Mouse (Mus musculus): ENCODE results near the gene Gsdme. TPM values are rescaled to one million over a fixed set of nuclear protein-coding genes. Genes with fewer than 3 reads are reported as not detected.
A peak's percentile ranks its signal among the peaks of the same experiment; 100 is the strongest.

The Gsdme gene
- polyA plus RNA-seq (2016; fragmentation: Nextera tagmentation; extraction: Ambion mirVana): 43.6 and 47.4 TPM in 2 replicates

- no peak within 1 kb of the TSS for H3K4me3 ChIP-seq
- no peaks in the 10 kb centered on the region for H3K36me3 ChIP-seq
- H3K4me2 ChIP-seq (replicated peaks): no peak within 1 kb of the TSS
- WGBS: 83% methylated on average over 6 of the region's 6 CpGs
- H3K27me3 ChIP-seq: no peaks in the 10 kb centered on the region
- no peak within 1 kb of the TSS for H3K27ac ChIP-seq
- H3K4me1 ChIP-seq: peaks cover 9% of the 10 kb centered on the region
- no peak for ATAC-seq (ENCODE audit: insufficient number of reproducible peaks, insufficient read depth, low FRiP score, low TSS enrichment)
- no peak within 1 kb of the TSS for H3K9ac ChIP-seq
- H3K9me3 ChIP-seq: no peaks in the 10 kb centered on the region
Measured at GRCm38 (mm10) chr6:50263670-50264069, at the start of gene Gsdme. Gene Gsdme (minus strand): TSS chr6:50263862.

- Histone ChIP-seq H3K4me1 (0 out of 2 replicates have a peak, but pooled peaks cover 5% of the 10 kb centered on the region), H3K9ac (no peak overlapping the region), H3K36me3 (no peaks in the 10 kb centered on the region), H3K4me2 (replicated peaks) (no peak overlapping the region), H3K27ac (no peak overlapping the region), H3K4me3 (no peak overlapping the region), H3K9me3 (no peaks in the 10 kb centered on the region), H3K27me3 (no peaks in the 10 kb centered on the region)
- WGBS: 40% methylated on average over 4 of the region's 4 CpGs
- ATAC-seq (ENCODE audit: insufficient number of reproducible peaks, insufficient read depth, low FRiP score, low TSS enrichment): peak; percentile 75; the same call in 1 of the 2 replicates
Measured at GRCm38 (mm10) chr6:50312647-50313046, 49.0 kb upstream of the Gsdme start.

GRCm38 (mm10) chr6:50309019-50309418 lies 45.4 kb upstream of the Gsdme start:
- no peaks in the 10 kb centered on the region for H3K9me3 ChIP-seq
- H3K27me3 ChIP-seq: no peaks in the 10 kb centered on the region
- no peaks in the 10 kb centered on the region for H3K36me3 ChIP-seq
- ATAC-seq (ENCODE audit: insufficient number of reproducible peaks, insufficient read depth, low FRiP score, low TSS enrichment): no peak
- no peaks in the 10 kb centered on the region for H3K4me1 ChIP-seq
- H3K4me2 ChIP-seq (replicated peaks): no peak overlapping the region
- no peak overlapping the region for H3K4me3 ChIP-seq
- 29% methylated on average over 6 of the region's 6 CpGs for WGBS
- H3K9ac ChIP-seq: no peak overlapping the region
- no peak overlapping the region for H3K27ac ChIP-seq

GRCm38 (mm10) chr6:50306625-50307024 lies 43.0 kb upstream of the Gsdme start:
- no peak overlapping the region for H3K4me2 ChIP-seq (replicated peaks)
- no peaks in the 10 kb centered on the region for H3K9me3 ChIP-seq
- no peak for ATAC-seq (ENCODE audit: insufficient number of reproducible peaks, insufficient read depth, low FRiP score, low TSS enrichment)
- H3K27me3 ChIP-seq: no peaks in the 10 kb centered on the region
- H3K27ac ChIP-seq: no peak overlapping the region
- H3K36me3 ChIP-seq: no peaks in the 10 kb centered on the region
- WGBS: 79% methylated on average over 4 of the region's 4 CpGs
- H3K9ac ChIP-seq: no peak overlapping the region
- no peak overlapping the region for H3K4me3 ChIP-seq
- H3K4me1 ChIP-seq: no peaks in the 10 kb centered on the region

GRCm38 (mm10) chr6:50304949-50305491 lies 41.4 kb upstream of the Gsdme start:
- no peak overlapping the region for H3K4me3 ChIP-seq
- no peaks in the 10 kb centered on the region for H3K27me3 ChIP-seq
- H3K36me3 ChIP-seq: no peaks in the 10 kb centered on the region
- H3K4me1 ChIP-seq: no peaks in the 10 kb centered on the region
- H3K27ac ChIP-seq: no peak overlapping the region
- H3K9me3 ChIP-seq: no peaks in the 10 kb centered on the region
- H3K4me2 ChIP-seq (replicated peaks): no peak overlapping the region
- WGBS: 63% methylated on average over 4 of the region's 4 CpGs
- no peak for ATAC-seq (ENCODE audit: insufficient number of reproducible peaks, insufficient read depth, low FRiP score, low TSS enrichment)
- no peak overlapping the region for H3K9ac ChIP-seq

- Histone ChIP-seq H3K4me1 (no peaks in the 10 kb centered on the region), H3K4me3 (no peak overlapping the region), H3K27ac (no peak overlapping the region), H3K4me2 (replicated peaks) (no peak overlapping the region), H3K9me3 (no peaks in the 10 kb centered on the region), H3K36me3 (0 out of 2 replicates have a peak, but pooled peaks cover 6% of the 10 kb centered on the region), H3K9ac (no peak overlapping the region), H3K27me3 (no peaks in the 10 kb centered on the region)
- 88% methylated on average over 7 of the region's 7 CpGs for WGBS
- no peak for ATAC-seq (ENCODE audit: insufficient number of reproducible peaks, insufficient read depth, low FRiP score, low TSS enrichment)
Measured at GRCm38 (mm10) chr6:50301121-50301520, 37.5 kb upstream of the Gsdme start.

GRCm38 (mm10) chr6:50300622-50301021 lies 37.0 kb upstream of the Gsdme start:
- Histone ChIP-seq H3K9ac (no peak overlapping the region), H3K27ac (no peak overlapping the region), H3K4me1 (no peaks in the 10 kb centered on the region), H3K9me3 (no peaks in the 10 kb centered on the region), H3K27me3 (no peaks in the 10 kb centered on the region), H3K4me3 (no peak overlapping the region), H3K4me2 (replicated peaks) (no peak overlapping the region), H3K36me3 (0 out of 2 replicates have a peak, but pooled peaks cover 6% of the 10 kb centered on the region)
- WGBS: 74% methylated on average over 6 of the region's 6 CpGs
- no peak for ATAC-seq (ENCODE audit: insufficient number of reproducible peaks, insufficient read depth, low FRiP score, low TSS enrichment)

GRCm38 (mm10) chr6:50299071-50299470 lies 35.4 kb upstream of the Gsdme start:
- Histone ChIP-seq H3K36me3 (0 out of 2 replicates have a peak, but pooled peaks cover 6% of the 10 kb centered on the region), H3K4me2 (replicated peaks) (no peak overlapping the region), H3K4me3 (no peak overlapping the region), H3K9ac (no peak overlapping the region), H3K27ac (no peak overlapping the region), H3K27me3 (no peaks in the 10 kb centered on the region), H3K4me1 (no peaks in the 10 kb centered on the region), H3K9me3 (no peaks in the 10 kb centered on the region)
- no peak for ATAC-seq (ENCODE audit: insufficient number of reproducible peaks, insufficient read depth, low FRiP score, low TSS enrichment)
- 84% methylated on average over 7 of the region's 7 CpGs for WGBS

GRCm38 (mm10) chr6:50297671-50298070 lies 34.0 kb upstream of the Gsdme start:
- Histone ChIP-seq H3K4me1 (no peaks in the 10 kb centered on the region), H3K27ac (no peak overlapping the region), H3K4me2 (replicated peaks) (no peak overlapping the region), H3K4me3 (no peak overlapping the region), H3K9me3 (no peaks in the 10 kb centered on the region), H3K9ac (no peak overlapping the region), H3K27me3 (no peaks in the 10 kb centered on the region), H3K36me3 (0 out of 2 replicates have a peak, but pooled peaks cover 6% of the 10 kb centered on the region)
- no peak for ATAC-seq (ENCODE audit: insufficient number of reproducible peaks, insufficient read depth, low FRiP score, low TSS enrichment)
- WGBS: 83% methylated on average over 9 of the region's 9 CpGs

- no peak for ATAC-seq (ENCODE audit: insufficient number of reproducible peaks, insufficient read depth, low FRiP score, low TSS enrichment)
- Histone ChIP-seq H3K4me1 (no peaks in the 10 kb centered on the region), H3K36me3 (0 out of 2 replicates have a peak, but pooled peaks cover 6% of the 10 kb centered on the region), H3K27ac (no peak overlapping the region), H3K27me3 (no peaks in the 10 kb centered on the region), H3K4me2 (replicated peaks) (no peak overlapping the region), H3K4me3 (no peak overlapping the region), H3K9ac (no peak overlapping the region), H3K9me3 (no peaks in the 10 kb centered on the region)
- WGBS: 69% methylated on average over 10 of the region's 10 CpGs
Measured at GRCm38 (mm10) chr6:50295136-50295535, 31.5 kb upstream of the Gsdme start.

GRCm38 (mm10) chr6:50294128-50294527 lies 30.5 kb upstream of the Gsdme start:
- 33% methylated on average over 1 of the region's 1 CpGs for WGBS
- ATAC-seq (ENCODE audit: insufficient number of reproducible peaks, insufficient read depth, low FRiP score, low TSS enrichment): no peak
- no peak overlapping the region for H3K4me3 ChIP-seq

GRCm38 (mm10) chr6:50291650-50292049 lies 28.0 kb upstream of the Gsdme start:
- ATAC-seq (ENCODE audit: insufficient number of reproducible peaks, insufficient read depth, low FRiP score, low TSS enrichment): no peak
- H3K9ac ChIP-seq: no peak overlapping the region
- H3K4me1 ChIP-seq: no peaks in the 10 kb centered on the region
- 84% methylated on average over 4 of the region's 4 CpGs for WGBS
- H3K27ac ChIP-seq: no peak overlapping the region
- H3K9me3 ChIP-seq: no peaks in the 10 kb centered on the region
- no peak overlapping the region for H3K4me2 ChIP-seq (replicated peaks)
- H3K36me3 ChIP-seq: no peaks in the 10 kb centered on the region
- no peaks in the 10 kb centered on the region for H3K27me3 ChIP-seq
- no peak overlapping the region for H3K4me3 ChIP-seq

More at GRCm38 (mm10) chr6:50294128-50294527, 30.5 kb upstream of the Gsdme start:
- Histone ChIP-seq H3K27me3 (no peaks in the 10 kb centered on the region), H3K27ac (no peak overlapping the region), H3K4me1 (no peaks in the 10 kb centered on the region), H3K4me2 (replicated peaks) (no peak overlapping the region), H3K9me3 (no peaks in the 10 kb centered on the region), H3K36me3 (0 out of 2 replicates have a peak, but pooled peaks cover 4% of the 10 kb centered on the region), H3K9ac (no peak overlapping the region)
